Mouse (Mus musculus) macrophage (primary cell): ENCODE results near the gene Olfr655. TPM values are rescaled to one million over a fixed set of nuclear protein-coding genes. Genes with fewer than 3 reads are reported as not detected.

ENCODE experiments used
- H3K27ac ChIP-seq: fragments of 350-480 bp; formaldehyde crosslinking; 2 replicates; pipeline ENCODE4 v1.9.0; 2021
- H3K36me3 ChIP-seq: fragments of 350-480 bp; formaldehyde crosslinking; 2 replicates; pipeline ENCODE4 v1.9.0; 2021; ENCODE audit errors: inconsistent target
- H3K4me3 ChIP-seq: fragments of 350-480 bp; formaldehyde crosslinking; 2 replicates; pipeline ENCODE4 v1.9.0; 2021; ENCODE audit errors: inconsistent target
- H3K79me2 ChIP-seq: fragments of 350-480 bp; formaldehyde crosslinking; 2 replicates; pipeline ENCODE4 v1.9.0; 2021; ENCODE audit errors: inconsistent target
- WGBS: methylation state at CpG from one replicate; pipeline ENCODE4 v1.1.7; 2026; ENCODE audit warnings: inconsistent platforms; ENCODE audit not compliant: missing documents; 5-methylcytosine and 5-hydroxymethylcytosine counted together
- polyA plus RNA-seq: library from polyadenylated mRNA; stranded (reverse); fragments of 250-400 nt; gene quantifications from 3 replicates; pipeline ENCODE4 v1.2.4, GENCODE M21; 2018; ENCODE audit warnings: inconsistent platforms
- total RNA-seq, 78 experiments: library from RNA; depleted of rRNA; stranded (reverse); fragments of 250-400 nt; gene quantifications; 1 replicate in 9 of 78; 2 replicates in 24 of 78; 3 replicates in 43 of 78; 4 replicates in 2 of 78; pipeline ENCODE4 v1.2.4; 2018; ENCODE audit warnings: inconsistent platforms in 56 of 78

Olfr655 gene
- not detected for total RNA-seq (2018; cell fraction: chromatin; rRNA removed)
- not detected for total RNA-seq (2018; cell fraction: cytosol; rRNA removed)
- under 1 TPM in 4 of 26 experiments, not detected in 22; 0.46 to 0.85 (median 0.57) TPM for total RNA-seq (2018; cell fraction: nucleus; rRNA removed)
- not detected in 3 replicates for polyA plus RNA-seq

- H3K4me3 ChIP-seq, result no peak within 1 kb of the TSS
- H3K27ac ChIP-seq, result no peak within 1 kb of the TSS
- H3K36me3 ChIP-seq, result no peaks in the 10 kb centered on the region
- H3K79me2 ChIP-seq, result no peaks in the 10 kb centered on the region
- 100% methylated on average over 2 of the region's 2 CpGs for WGBS
Measured at GRCm38 (mm10) chr7:104601679-104602078, at the start of gene Olfr655. Gene Olfr655, minus strand, starts transcription at chr7:104601779.

- Histone ChIP-seq H3K4me3 (no peak within 1 kb of the TSS), H3K79me2 (no peaks in the 10 kb centered on the region), H3K27ac (no peak within 1 kb of the TSS), H3K36me3 (no peaks in the 10 kb centered on the region)
- 25% methylated on average over 20 of the region's 22 CpGs for WGBS
Measured at GRCm38 (mm10) chr7:104646841-104647482, 45.4 kb upstream of the Olfr655 start, which contains the start of gene Olfr658. Gene Olfr658, minus strand, starts transcription at chr7:104647305.

- no peak within 1 kb of the TSS for H3K27ac ChIP-seq
- H3K4me3 ChIP-seq, result no peak within 1 kb of the TSS
- no peaks in the 10 kb centered on the region for H3K36me3 ChIP-seq
- H3K79me2 ChIP-seq, result no peaks in the 10 kb centered on the region
Measured at GRCm38 (mm10) chr7:104624494-104624893, 22.9 kb upstream of the Olfr655 start, which contains the start of gene Olfr657. Gene Olfr657, plus strand, starts transcription at chr7:104624794.

- H3K79me2 ChIP-seq, result no peaks in the 10 kb centered on the region
- H3K27ac ChIP-seq, result no peak within 1 kb of the TSS
- H3K4me3 ChIP-seq, result no peak within 1 kb of the TSS
- H3K36me3 ChIP-seq, result no peaks in the 10 kb centered on the region
- WGBS, result 81% methylated on average over 4 of the region's 4 CpGs
Measured at GRCm38 (mm10) chr7:104613655-104614054, 12.1 kb upstream of the Olfr655 start, which contains the start of gene Olfr656. Gene Olfr656, plus strand, starts transcription at chr7:104613955.

- Histone ChIP-seq H3K79me2 (no peaks in the 10 kb centered on the region), H3K27ac (no peak overlapping the region), H3K4me3 (no peak overlapping the region), H3K36me3 (no peaks in the 10 kb centered on the region)
Measured at GRCm38 (mm10) chr7:104604727-104605126, 3.1 kb upstream of the Olfr655 start.

- 6% methylated on average over 3 of the region's 3 CpGs for WGBS
- Histone ChIP-seq H3K4me3 (no peak overlapping the region), H3K79me2 (no peaks in the 10 kb centered on the region), H3K36me3 (no peaks in the 10 kb centered on the region), H3K27ac (no peak overlapping the region)
Measured at GRCm38 (mm10) chr7:104603173-104603572, 1.6 kb upstream of the Olfr655 start.

- Histone ChIP-seq H3K79me2 (no peaks in the 10 kb centered on the region), H3K36me3 (no peaks in the 10 kb centered on the region), H3K27ac (no peak overlapping the region), H3K4me3 (no peak overlapping the region)
- 83% methylated on average over 5 of the region's 5 CpGs for WGBS
Measured at GRCm38 (mm10) chr7:104588274-104588673, 13.3 kb downstream of the Olfr655 start.

GRCm38 (mm10) chr7:104586725-104587124 lies 14.9 kb downstream of the Olfr655 start, which contains the start of gene Olfr654:
Gene Olfr654, plus strand, starts transcription at chr7:104587025.
- Histone ChIP-seq H3K36me3 (no peaks in the 10 kb centered on the region), H3K27ac (no peak within 1 kb of the TSS), H3K79me2 (no peaks in the 10 kb centered on the region), H3K4me3 (no peak within 1 kb of the TSS)
- WGBS, result 80% methylated on average over 4 of the region's 4 CpGs

GRCm38 (mm10) chr7:104581429-104581828 lies 20.1 kb downstream of the Olfr655 start:
- no peaks in the 10 kb centered on the region for H3K79me2 ChIP-seq
- WGBS, result 93% methylated on average over 4 of the region's 4 CpGs
- H3K4me3 ChIP-seq, result no peak overlapping the region
- H3K27ac ChIP-seq, result no peak overlapping the region
- no peaks in the 10 kb centered on the region for H3K36me3 ChIP-seq

- H3K4me3 ChIP-seq, result no peak overlapping the region
- no peak overlapping the region for H3K27ac ChIP-seq
- WGBS, result 94% methylated on average over 4 of the region's 4 CpGs
- H3K36me3 ChIP-seq, result no peaks in the 10 kb centered on the region
- H3K79me2 ChIP-seq, result no peaks in the 10 kb centered on the region
Measured at GRCm38 (mm10) chr7:104580846-104581245, 20.7 kb downstream of the Olfr655 start.

GRCm38 (mm10) chr7:104577014-104577413 lies 24.6 kb downstream of the Olfr655 start, which contains the start of gene Olfr653:
Gene Olfr653, plus strand, starts transcription at chr7:104577314.
- Histone ChIP-seq H3K36me3 (no peaks in the 10 kb centered on the region), H3K4me3 (no peak within 1 kb of the TSS), H3K27ac (no peak within 1 kb of the TSS), H3K79me2 (no peaks in the 10 kb centered on the region)
- 58% methylated on average over 2 of the region's 2 CpGs for WGBS

GRCm38 (mm10) chr7:104560601-104561000 lies 41.0 kb downstream of the Olfr655 start, which contains the start of gene Olfr652:
Gene Olfr652, plus strand, starts transcription at chr7:104560901.
- no peaks in the 10 kb centered on the region for H3K79me2 ChIP-seq

GRCm38 (mm10) chr7:104552700-104553099 lies 48.9 kb downstream of the Olfr655 start:
- Histone ChIP-seq H3K36me3 (no peaks in the 10 kb centered on the region), H3K79me2 (no peaks in the 10 kb centered on the region), H3K27ac (no peak overlapping the region), H3K4me3 (no peak overlapping the region)
- 83% methylated on average over 1 of the region's 1 CpGs for WGBS

More at GRCm38 (mm10) chr7:104560601-104561000, 41.0 kb downstream of the Olfr655 start, which contains the start of gene Olfr652:
- H3K27ac ChIP-seq, result no peak within 1 kb of the TSS
- H3K36me3 ChIP-seq, result no peaks in the 10 kb centered on the region
- no peak within 1 kb of the TSS for H3K4me3 ChIP-seq

- WGBS, result 78% methylated on average over 5 of the region's 5 CpGs
- Histone ChIP-seq H3K79me2 (no peaks in the 10 kb centered on the region), H3K27ac (no peak within 1 kb of the TSS), H3K36me3 (no peaks in the 10 kb centered on the region), H3K4me3 (no peak within 1 kb of the TSS)
Measured at GRCm38 (mm10) chr7:104549833-104550232, 51.7 kb downstream of the Olfr655 start, which contains the start of gene Olfr651. Gene Olfr651, plus strand, starts transcription at chr7:104550133.
